Mouse (Mus musculus): ENCODE results near the gene Rhof. TPM values are rescaled to one million over a fixed set of nuclear protein-coding genes. Genes with fewer than 3 reads are reported as not detected.

Gene Rhof
- total RNA-seq, 1 experiment = 2.5 TPM

DNA sequence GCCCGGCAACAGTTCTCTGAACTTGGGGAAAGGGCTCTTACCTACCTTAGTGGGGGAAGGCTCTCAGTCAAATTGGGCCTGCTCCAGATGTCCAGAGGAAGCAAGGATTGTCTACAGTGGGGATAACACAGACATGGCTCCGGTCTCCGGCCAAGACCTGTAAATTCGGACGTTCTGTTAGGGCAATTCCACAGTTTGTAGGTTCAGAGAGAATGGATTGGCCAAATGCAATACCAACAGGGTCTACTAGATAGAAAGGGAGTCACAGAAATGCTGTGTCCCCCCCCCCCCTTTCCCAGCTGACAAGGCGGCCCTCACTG is 5.4 kb upstream of the Rhof start:
- TF ChIP-seq CHD2 (IDR thresholded peaks at IDR 0.05; ENCODE audit: low read depth, low read length) (no peak), MAFK (IDR thresholded peaks at IDR 0.05; ENCODE audit: insufficient read depth, low read depth, low read length) (no peak), HCFC1 (IDR thresholded peaks at IDR 0.05; ENCODE audit: borderline replicate concordance, insufficient read depth, low read length) (no peak), ZC3H11A (IDR thresholded peaks at IDR 0.05; ENCODE audit: borderline replicate concordance, low read depth, low read length) (no peak), ZNF384 (IDR thresholded peaks at IDR 0.05; ENCODE audit: low read depth, low read length) (no peak)
- in situ Hi-C loops (cut with MboI; ENCODE audit: low sequenced_read_pairs in 2 of 2, unreplicated experiment in 2 of 2) = no loop called here
- no peak for DNase-seq (ENCODE audit: low read depth, low spot score)
- H3K9me3 ChIP-seq (ENCODE audit: control insufficient read depth, insufficient read depth, low read depth, low read length) = no peaks in the 10 kb centered on the region
- peak overlapping the region; percentile 80 for H3K9ac ChIP-seq (ENCODE audit: insufficient read depth, low read depth, low read length, poor library complexity, severe bottlenecking)
- peak overlapping the region; percentile 67 to 70 for H3K4me3 ChIP-seq (ENCODE audit: insufficient read depth in 1 of 2, low read depth in 1 of 2, low read length in 2 of 2, poor library complexity in 1 of 2, severe bottlenecking in 1 of 2)
- H3K4me1 ChIP-seq (ENCODE audit: control insufficient read depth in 2 of 2, insufficient read depth in 2 of 2, low read length in 2 of 2, poor library complexity in 1 of 2) = peaks cover 2 to 4% of the 10 kb centered on the region in 2 experiments; a peak in 1 of 4 replicates
- peaks cover 6% of the 10 kb centered on the region for H3K36me3 ChIP-seq (ENCODE audit: control insufficient read depth, insufficient read depth, low read length, poor library complexity, severe bottlenecking)
- H3K27ac ChIP-seq (ENCODE audit: insufficient read depth, low read depth, low read length, poor library complexity, severe bottlenecking) = peak overlapping the region; percentile 100

- H3K4me3 ChIP-seq (ENCODE audit: insufficient read depth in 1 of 2, low read depth in 1 of 2, low read length in 2 of 2, poor library complexity in 1 of 2, severe bottlenecking in 1 of 2) = peak overlapping the region; percentile 67 to 70
- TF ChIP-seq MAFK (IDR thresholded peaks at IDR 0.05; ENCODE audit: insufficient read depth, low read depth, low read length) (peak; percentile 39; the same call in 1 of the 2 replicates), ZC3H11A (IDR thresholded peaks at IDR 0.05; ENCODE audit: borderline replicate concordance, low read depth, low read length) (no peak), CHD2 (IDR thresholded peaks at IDR 0.05; ENCODE audit: low read depth, low read length) (peak; percentile 39; the same call in 1 of the 2 replicates)
- H3K9me3 ChIP-seq (ENCODE audit: control insufficient read depth, insufficient read depth, low read depth, low read length) = no peaks in the 10 kb centered on the region
- DNase-seq (ENCODE audit: low read depth, low spot score) = peak; percentile 80
- in situ Hi-C loops (cut with MboI; ENCODE audit: low sequenced_read_pairs in 2 of 2, unreplicated experiment in 2 of 2) = no loop called here
- H3K9ac ChIP-seq (ENCODE audit: insufficient read depth, low read depth, low read length, poor library complexity, severe bottlenecking) = peak overlapping the region; percentile 85
- peaks cover 2 to 4% of the 10 kb centered on the region in 2 experiments; a peak in 1 of 4 replicates for H3K4me1 ChIP-seq (ENCODE audit: control insufficient read depth in 2 of 2, insufficient read depth in 2 of 2, low read length in 2 of 2, poor library complexity in 1 of 2)
- H3K36me3 ChIP-seq (ENCODE audit: control insufficient read depth, insufficient read depth, low read length, poor library complexity, severe bottlenecking) = peaks cover 6% of the 10 kb centered on the region
- peak overlapping the region; percentile 100 for H3K27ac ChIP-seq (ENCODE audit: insufficient read depth, low read depth, low read length, poor library complexity, severe bottlenecking)
Measured at GRCm38 (mm10) chr5:123137044-123137909, 4.8 kb upstream of the Rhof start.

DNA sequence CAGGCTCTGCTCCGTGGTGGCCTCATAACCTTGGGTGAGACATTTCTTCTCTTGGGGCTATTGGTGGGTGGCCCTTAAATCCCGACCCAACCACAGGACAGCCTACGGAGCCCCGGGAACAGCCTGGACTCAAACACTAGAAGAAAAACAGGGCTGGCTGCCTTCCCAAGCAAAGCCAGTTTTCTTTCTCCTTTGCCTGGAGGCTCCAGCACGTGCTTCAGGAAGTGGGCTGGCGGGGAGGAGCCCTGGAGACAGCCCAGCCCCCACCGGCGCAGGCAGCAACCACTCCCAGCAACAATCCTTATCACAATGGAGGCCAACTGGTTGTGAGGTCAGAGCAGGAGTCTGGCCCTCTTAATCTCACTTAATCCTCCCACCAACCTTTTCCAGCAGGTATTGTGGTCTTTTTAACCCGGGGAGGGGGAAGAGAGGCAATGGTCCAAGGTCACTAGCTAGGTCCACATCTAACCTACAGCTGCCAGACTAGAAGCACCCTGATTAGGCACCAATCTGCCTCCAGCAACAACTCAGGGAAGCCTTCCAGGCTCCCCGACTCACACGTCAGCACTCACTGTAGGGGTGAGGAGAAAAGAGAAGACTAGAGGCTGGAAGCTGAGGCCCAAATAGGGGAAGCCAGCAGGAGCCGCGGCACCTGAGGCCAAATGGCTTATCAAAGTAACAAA is 4.0 kb upstream of the Rhof start:
- peaks cover 2 to 7% of the 10 kb centered on the region in 2 experiments; a peak in 1 of 4 replicates for H3K4me1 ChIP-seq (ENCODE audit: control insufficient read depth in 2 of 2, insufficient read depth in 2 of 2, low read length in 2 of 2, poor library complexity in 1 of 2)
- DNase-seq (ENCODE audit: low read depth, low spot score) = peak; percentile 79
- H3K9ac ChIP-seq (ENCODE audit: insufficient read depth, low read depth, low read length, poor library complexity, severe bottlenecking) = peak overlapping the region; percentile 87
- peaks cover 6% of the 10 kb centered on the region for H3K36me3 ChIP-seq (ENCODE audit: control insufficient read depth, insufficient read depth, low read length, poor library complexity, severe bottlenecking)
- H3K27ac ChIP-seq (ENCODE audit: insufficient read depth, low read depth, low read length, poor library complexity, severe bottlenecking) = peak overlapping the region; percentile 100
- in situ Hi-C loops (cut with MboI; ENCODE audit: low sequenced_read_pairs in 2 of 2, unreplicated experiment in 2 of 2) = no loop called here
- TF ChIP-seq CHD2 (IDR thresholded peaks at IDR 0.05; ENCODE audit: low read depth, low read length) (peak; percentile 51; the same call in 1 of the 2 replicates), ZNF384 (IDR thresholded peaks at IDR 0.05; ENCODE audit: low read depth, low read length) (no peak), MAFK (IDR thresholded peaks at IDR 0.05; ENCODE audit: insufficient read depth, low read depth, low read length) (no peak)
- no peaks in the 10 kb centered on the region for H3K9me3 ChIP-seq (ENCODE audit: control insufficient read depth, insufficient read depth, low read depth, low read length)
- peak overlapping the region; percentile 67 to 70 for H3K4me3 ChIP-seq (ENCODE audit: insufficient read depth in 1 of 2, low read depth in 1 of 2, low read length in 2 of 2, poor library complexity in 1 of 2, severe bottlenecking in 1 of 2)

DNA sequence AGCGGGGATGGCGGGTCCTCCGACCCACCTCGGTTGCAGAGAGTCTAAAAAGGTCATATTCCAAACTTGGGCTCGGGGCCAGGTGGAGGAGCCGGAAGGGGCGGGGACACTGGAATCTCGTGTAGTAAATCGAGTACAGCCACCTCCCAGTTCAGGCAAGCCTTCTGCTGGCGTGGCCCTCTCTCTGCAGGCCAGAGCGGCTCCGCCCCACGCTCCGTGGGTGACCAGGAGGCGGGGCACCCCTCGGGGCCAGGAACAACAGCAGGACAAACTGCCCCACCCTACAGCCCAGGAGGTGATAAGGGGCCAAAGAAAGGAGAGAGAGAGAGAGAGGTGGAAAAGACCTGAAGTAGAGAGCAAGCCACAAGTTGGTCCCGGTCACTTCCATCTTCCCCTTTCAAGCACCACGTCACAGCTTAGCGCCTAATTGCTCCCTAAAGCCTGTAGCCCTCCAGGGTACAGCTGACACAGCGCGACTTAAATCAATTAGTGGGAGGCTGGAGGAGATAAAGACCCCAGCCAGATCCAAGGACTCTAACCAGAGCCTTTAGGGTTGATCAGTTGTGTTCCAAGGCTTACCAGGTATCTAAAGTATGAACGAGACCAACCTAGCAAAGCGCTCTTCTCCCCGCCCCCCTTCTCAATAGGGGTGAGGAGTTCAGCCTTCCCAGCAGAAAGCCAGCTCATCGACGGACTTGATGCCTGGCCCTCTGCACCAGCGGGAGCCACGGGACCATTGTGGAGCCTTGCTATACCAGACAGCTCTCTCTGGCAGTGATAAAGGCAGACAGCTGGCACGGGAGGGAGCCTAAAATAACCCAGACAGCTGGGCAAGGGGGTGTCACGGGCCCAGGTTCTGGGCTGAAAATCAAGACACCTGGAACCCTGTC is 3.2 kb upstream of the Rhof start:
- Histone ChIP-seq H3K4me3 (ENCODE audit: insufficient read depth in 1 of 2, low read depth in 1 of 2, low read length in 2 of 2, poor library complexity in 1 of 2, severe bottlenecking in 1 of 2) (peak overlapping the region; percentile 57 to 62), H3K27ac (ENCODE audit: insufficient read depth, low read depth, low read length, poor library complexity, severe bottlenecking) (peak overlapping the region; percentile 100), H3K36me3 (ENCODE audit: control insufficient read depth, insufficient read depth, low read length, poor library complexity, severe bottlenecking) (peaks cover 6% of the 10 kb centered on the region), H3K4me1 (ENCODE audit: control insufficient read depth in 2 of 2, insufficient read depth in 2 of 2, low read length in 2 of 2, poor library complexity in 1 of 2) (peaks cover 2 to 7% of the 10 kb centered on the region in 2 experiments; a peak in 1 of 4 replicates), H3K9ac (ENCODE audit: insufficient read depth, low read depth, low read length, poor library complexity, severe bottlenecking) (peak overlapping the region; percentile 87), H3K9me3 (ENCODE audit: control insufficient read depth, insufficient read depth, low read depth, low read length) (no peaks in the 10 kb centered on the region)
- peak; percentile 96 for DNase-seq (ENCODE audit: low read depth, low spot score)
- TF ChIP-seq MAFK (IDR thresholded peaks at IDR 0.05; ENCODE audit: insufficient read depth, low read depth, low read length) (0 out of 2 replicates have a peak, but pooled peaks have one; percentile 5), ZNF384 (IDR thresholded peaks at IDR 0.05; ENCODE audit: low read depth, low read length) (no peak)
- in situ Hi-C loops (cut with MboI; ENCODE audit: low sequenced_read_pairs in 2 of 2, unreplicated experiment in 2 of 2) = no loop called here
